Mouse (Mus musculus) retina, postnatal 1 day (tissue): ENCODE data around the gene Nrip1.

Experiments
- DNase-seq: peaks from one replicate; pipeline ENCODE4 v3.0.0-alpha.2; 2012

The Nrip1 gene

GRCm38 (mm10) chr16:76344761-76345368 lies 28.8 kb downstream of the Nrip1 start:
- DNase-seq: no peak

- DNase-seq: no peak
These were observed 29.6 kb downstream of the Nrip1 start for GRCm38 (mm10) chr16:76344030-76344429.

GRCm38 (mm10) chr16:76341636-76342035 lies 32.0 kb downstream of the Nrip1 start:
- no peak for DNase-seq

GRCm38 (mm10) chr16:76339256-76339655 lies 34.4 kb downstream of the Nrip1 start:
- DNase-seq: no peak

DNA sequence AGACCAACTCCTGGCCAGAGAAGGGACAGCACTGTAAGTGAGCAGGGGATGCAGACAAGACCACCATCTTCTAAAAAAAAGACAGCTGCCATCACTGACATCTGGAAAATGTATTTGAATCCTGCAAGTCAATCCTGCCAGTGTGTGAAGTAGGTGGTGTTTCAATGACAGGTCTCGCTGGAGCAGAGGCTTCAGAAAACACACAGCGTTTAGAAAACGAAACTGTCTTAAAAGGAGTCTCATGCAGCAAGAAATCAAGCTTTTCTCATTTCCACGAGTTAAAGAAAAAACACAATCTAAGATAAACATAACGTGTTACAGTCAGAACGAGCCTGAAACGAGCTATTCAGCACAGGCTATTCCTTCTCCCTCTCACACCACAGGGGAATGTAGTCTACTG lies 36.3 kb downstream of the Nrip1 start:
- no peak for DNase-seq

DNA sequence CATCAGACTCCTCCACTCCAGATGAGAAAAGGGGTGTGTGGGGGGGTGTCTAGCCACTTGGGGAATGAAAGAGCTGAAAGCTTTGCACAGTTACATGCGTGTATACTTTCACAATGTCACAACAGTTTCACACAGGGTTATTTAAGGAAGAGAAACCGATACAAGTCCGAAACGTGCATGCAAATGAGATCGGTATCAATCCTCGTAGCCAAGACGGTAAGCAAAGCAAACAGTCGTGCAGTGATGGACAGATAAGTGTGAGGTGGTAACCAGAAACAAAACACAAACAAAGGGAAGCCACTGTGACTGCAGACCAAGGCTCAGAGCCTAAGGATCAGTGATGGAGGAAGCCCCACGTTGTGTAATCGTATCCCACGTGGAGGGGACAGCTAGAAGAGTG lies 36.7 kb downstream of the Nrip1 start:
- DNase-seq: no peak

DNA sequence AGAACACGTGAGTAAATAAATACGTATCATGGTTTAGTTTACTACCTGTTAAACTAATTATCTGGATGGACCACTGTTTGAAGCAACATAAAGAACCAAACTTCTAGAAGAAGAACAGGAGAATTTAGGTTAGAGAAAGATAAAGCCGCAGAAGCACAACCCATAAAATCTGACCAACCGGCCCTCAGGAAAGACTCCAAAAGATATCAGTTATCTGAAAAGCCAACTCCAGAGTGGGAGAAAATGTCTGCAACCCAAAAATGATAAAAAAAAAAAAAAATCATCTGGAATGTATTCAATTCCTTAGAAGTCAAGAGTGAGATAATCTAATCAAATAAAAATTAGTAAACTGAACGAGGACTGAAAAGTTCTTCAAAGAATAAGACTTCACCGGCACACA lies 37.7 kb downstream of the Nrip1 start:
- no peak for DNase-seq

DNA sequence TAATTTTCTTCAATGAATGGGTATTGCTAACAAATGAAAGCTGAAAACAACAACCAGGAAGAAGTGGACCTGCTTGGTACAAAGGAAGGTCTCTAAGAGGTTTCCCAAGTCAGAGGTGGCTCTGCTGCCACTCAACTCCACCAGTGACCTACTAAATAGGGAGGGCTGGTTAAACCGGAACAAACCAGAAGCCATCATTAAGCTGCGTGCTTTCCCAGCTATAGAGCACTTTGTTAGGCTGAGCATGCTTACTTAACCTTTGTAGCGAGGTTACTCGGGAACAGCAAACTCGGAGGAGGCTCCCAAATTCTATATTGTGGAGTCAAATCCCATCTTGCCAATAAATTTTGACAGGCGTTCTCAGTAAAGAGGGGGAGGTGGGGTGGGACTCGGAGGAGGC lies 41.5 kb downstream of the Nrip1 start:
- DNase-seq: peak; percentile 54

DNA sequence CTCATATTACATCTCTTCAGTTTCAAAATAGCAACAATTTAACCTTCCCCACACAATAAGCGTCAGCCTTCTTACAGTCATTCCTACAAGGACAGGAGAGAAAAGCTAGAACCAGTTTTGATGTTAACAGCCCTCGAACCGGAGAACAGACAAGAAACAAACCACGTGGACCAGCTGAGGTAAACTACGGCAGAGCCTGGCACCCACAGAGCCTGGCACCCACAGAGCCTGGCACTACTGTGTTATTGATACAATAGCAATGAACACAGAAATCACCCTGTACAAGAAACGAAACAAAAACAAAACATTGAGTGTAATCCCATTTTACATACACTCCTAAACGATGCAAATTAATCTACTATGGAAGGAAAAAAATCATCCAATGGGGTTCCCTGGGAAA lies 42.4 kb downstream of the Nrip1 start:
- DNase-seq: no peak

DNA sequence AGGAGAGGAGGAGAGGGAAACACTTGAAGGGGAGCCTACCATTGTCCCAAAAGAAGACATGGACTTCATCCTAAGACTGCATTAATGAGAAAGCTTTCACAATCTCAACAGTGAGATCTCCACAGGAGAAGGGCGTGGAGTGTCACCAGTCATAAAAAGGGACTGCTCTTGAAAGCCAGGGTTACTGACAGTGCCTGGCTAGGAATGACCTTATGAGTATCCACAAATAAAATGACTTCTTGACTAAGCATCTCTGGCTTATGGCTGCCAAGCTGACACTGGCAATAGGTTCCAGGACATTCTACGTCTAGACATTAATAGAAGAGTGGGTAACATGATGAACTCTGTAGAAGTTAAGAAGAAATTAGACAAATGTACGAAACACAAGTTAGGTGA lies 48.3 kb downstream of the Nrip1 start:
- DNase-seq: no peak

DNA sequence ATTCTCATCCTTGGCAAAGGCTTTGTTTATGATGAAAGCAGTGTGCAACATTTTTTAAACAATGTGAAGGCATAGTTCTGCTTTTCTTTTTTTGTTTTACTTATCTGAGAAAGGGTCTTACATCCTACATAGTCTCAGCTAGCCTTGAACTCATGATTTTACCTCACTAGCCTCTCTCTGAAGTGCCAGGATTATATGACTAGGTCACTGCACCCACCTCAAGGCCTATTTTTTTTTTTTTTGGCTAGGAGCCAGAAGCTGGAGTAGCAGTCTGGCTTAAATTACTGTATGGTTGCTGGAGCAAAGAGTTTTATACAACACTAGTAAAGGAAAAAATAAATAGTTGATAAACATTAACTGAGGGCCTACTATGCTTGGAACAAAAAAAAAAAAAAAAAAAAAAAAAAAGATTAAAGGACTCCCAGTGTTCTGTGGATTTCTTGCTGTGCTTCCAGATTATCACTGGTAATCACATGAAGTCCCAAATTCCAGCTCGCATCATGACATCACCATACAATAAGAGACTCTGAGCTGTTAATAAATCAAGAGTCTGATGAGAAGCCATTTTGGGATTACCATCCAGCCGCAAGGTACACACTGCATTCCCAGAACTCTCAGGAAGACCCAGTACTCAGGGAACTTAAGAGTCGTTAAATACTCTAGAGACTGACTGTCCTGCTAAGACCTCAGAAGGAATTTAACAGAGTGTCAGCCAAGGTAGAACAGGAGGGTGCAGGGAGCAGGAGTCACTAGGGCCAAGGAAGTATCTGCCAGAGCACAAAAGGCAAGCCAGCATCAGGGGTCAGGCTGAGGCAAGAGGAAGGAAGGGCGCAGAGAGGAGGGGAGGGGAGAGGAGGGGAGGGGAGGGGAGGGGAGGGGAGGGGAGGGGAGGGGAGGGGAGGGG lies 49.0 kb downstream of the Nrip1 start:
- DNase-seq: no peak

DNA sequence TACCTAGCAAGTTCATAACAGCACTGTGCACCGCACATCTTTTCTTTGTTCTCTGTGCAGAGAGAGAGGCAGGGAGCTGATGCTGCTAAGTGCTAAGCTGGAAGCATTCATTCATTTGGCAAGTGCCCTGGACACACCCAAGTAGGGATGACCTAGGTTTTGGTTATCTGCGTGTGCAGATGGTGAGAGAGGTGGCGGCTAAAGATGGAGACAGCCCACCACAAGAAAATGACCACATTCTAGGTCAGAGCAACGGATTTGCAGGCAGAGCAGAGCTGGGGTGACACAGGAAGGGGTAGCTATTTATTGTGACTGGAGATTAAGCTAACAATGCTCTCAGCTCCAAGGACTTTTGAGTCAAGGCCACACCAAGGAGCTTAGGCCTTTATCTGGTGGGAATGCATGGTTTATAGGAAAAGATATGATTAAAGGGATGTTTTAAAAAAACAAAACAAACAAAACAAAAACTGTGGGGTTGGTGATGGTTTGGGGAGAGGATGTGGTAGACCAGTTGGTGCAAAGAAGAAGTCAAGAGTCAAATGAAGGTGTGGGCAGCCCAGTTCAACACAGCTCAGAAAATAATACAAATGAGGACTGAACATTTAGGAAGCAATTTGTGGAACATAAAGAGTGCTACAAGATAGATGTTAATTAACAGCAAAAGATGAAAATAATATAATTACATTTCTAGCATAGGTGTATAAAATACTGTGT lies 49.9 kb downstream of the Nrip1 start:
- no peak for DNase-seq

DNA sequence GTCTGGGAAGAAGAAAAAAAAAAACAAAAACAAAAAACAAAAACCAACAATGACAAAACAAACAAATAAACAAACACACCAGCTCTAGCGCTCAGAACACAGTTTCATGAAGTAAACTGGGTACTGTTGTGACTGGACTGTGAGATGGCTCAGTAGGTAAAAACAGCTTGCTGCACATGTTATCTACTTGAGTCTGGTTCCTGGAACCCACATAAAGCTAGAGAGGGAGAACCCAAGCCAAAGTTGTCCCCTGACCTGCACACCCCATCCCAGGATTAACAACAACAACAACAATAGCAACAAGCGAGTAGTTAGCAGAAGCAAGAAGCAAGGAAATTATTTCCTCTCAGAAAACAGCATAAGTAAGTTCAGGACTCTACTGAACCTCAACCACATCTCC lies 50.5 kb downstream of the Nrip1 start:
- DNase-seq: no peak

DNA sequence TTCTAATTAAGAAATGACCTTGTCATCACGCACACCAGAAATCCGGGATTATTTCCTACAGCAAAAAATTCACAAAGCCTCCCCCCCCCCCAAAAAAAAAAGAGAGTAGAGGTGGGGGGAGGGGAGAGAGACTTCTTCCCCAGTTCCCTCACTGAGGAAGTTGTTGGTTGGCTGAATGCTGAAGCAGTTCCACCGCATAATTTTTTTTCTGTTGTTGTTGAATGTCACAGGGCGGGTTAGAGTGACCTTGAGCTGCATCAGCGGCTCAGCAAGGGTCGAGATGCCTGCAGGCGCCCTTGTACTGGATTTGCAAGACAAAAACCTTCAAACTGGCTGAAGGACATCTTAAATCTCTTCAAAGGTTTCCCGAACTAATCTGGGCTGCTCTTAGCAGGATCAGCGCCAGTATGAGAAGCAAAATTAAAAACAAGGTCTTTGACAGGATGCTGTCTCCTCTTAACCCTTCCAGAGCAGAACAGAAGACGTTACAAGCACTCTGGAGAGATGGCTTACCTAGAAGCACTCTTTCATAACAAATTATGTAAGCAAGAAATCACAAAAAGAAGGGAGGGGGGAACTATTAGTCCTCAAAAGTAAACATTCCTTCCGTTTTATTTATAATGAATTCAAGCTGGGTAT lies 52.0 kb downstream of the Nrip1 start:
- peak; percentile 71 for DNase-seq

DNA sequence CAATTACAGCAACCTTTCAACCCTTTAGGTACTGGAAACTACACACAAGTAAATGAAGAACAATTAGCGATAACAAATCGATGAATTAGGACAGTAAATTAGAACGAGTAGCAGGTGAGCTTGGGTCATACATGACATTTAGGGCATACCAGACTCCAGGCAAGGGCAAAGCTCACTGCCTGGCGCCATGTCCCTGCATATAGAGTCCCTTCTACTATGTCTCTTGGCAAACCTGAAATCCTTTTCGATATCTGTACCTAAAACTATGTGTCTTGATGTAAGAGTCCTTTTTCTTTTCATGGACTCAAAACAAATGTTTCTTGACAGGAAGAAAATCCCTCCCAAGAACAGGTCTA lies 53.5 kb downstream of the Nrip1 start:
- no peak for DNase-seq

DNA sequence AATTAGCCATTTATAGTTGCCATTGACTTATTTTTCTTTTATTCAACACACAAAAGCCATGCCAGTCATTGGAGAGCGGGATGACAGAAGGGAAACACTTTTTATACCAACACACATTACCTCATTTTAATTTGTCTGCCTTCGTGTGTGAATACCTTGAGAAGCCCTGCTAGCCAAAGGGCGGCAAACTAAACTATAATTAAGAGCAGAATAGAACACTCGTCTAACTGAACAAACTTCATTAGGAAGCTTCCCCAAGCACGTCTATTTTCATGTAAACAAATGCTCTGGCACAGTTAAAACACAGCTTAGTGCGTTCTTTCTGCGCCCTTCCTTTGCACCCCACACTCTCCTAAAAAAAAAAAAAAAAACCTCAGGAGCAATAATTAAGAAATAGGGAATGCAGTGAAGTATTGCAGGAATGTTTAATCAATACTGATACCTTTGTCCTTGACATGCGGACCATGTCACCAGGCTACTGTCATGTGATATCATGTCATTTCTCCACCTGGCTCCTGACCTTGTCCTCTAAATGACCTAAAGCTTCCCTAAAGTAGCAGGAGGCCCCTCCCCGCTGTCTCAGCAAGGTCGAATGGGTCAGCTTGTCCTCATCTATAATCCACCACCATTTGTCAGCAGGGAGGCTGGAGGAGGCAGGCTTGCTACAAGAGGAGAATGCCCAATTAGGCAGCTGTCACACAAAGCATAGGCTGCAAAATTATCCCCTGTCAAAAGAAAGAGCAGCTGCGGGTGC lies 54.1 kb downstream of the Nrip1 start:
- DNase-seq: peak; percentile 94

DNA sequence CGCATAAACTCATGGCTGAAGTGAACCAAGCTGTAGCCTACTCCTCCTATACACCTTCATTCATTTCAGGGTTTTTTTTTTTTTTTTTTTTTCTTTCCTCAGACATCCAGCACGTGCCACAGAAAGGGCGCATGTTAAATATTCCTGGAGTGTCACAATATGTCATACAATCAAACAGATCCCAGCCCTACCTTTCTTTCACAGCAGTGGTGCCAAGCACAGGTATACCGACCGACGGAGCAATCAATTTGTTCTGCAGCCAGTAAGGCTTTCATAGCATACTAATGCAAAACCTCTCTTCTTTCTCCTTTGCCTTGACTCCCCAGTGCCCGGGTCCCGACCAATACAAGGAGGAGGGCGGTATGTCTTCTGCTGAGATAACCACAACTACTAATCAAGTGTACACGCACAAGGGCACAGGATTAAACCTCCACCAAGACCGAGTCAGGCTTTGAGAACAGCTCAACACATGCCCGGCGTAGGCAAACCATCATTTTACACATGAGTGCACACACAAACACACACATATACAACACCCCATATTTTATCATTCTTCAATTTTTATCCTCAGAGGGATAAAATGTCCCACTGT lies 55.2 kb downstream of the Nrip1 start:
- DNase-seq: no peak

DNA sequence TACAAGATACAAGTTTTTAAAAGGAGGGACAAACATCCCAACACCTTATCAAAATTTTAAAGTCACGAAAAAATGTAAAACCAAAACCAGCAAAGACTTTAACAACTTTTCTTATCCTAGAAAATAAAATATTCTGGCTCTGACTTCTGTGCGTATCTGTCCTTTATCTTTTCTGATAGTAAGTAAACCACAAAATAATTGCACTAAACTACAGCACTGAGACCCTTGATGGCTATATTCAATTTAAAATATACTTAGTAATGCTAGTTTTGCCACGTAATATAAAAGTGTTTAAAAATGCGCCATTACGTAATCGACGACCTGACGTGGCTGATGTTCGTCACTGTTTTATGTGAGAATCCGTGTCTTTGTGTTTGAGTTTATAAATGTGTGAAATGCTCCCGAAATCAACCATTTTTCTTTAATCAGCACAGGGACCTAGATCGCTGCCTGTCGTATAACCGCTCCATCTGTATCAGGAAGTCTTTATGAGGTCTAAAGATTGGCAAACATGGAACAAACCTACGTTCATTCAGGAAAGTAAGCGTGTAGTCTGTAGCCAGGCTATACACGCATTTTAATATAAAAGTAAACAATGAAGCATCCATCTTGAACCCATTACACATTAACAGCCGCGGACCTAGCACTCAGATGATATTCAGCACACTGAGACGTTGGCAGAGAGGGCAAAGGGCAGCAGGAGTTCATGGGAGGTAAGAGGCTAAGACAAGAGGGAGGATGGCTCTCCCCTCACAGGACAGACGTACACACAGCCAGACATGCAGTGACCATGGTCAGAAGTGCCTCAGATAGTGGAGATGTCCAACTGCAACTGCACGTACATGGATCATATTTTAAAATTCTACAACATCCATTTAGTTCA lies 56.4 kb downstream of the Nrip1 start:
- DNase-seq: no peak

DNA sequence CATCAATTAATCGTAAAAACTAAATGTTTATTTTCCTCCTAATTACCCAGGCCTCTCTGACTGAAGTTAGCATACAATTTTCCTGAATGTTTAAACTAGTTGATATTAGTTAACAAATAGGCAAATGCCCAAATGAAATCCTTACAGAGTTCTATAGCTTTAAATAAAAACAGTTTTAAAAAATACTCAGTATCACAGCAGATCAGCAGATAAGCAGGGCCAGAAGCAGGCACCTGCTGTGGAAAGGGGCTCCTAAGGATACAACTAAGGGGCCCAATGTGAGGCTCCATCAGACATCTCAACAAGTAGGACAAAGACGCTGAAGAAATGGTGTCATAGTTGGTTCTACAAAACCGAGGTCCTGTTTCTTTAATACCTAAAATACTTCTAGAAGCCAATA lies 58.0 kb downstream of the Nrip1 start:
- no peak for DNase-seq

GRCm38 (mm10) chr16:76314013-76314950 lies 59.3 kb downstream of the Nrip1 start:
- DNase-seq: no peak
